Mouse (Mus musculus): Measurements from ENCODE around the gene Mrpl50. TPM values are rescaled to one million over a fixed set of nuclear protein-coding genes. Genes with fewer than 3 reads are reported as not detected.
"Not testable (repeated sequence)": the region's sequence is repeated elsewhere in the genome, so short reads cannot be mapped to it uniquely, and the experiment has no call there.

Mrpl50 gene
- polyA plus RNA-seq, 1 experiment from 2014 or later: 81.0 TPM

DNA sequence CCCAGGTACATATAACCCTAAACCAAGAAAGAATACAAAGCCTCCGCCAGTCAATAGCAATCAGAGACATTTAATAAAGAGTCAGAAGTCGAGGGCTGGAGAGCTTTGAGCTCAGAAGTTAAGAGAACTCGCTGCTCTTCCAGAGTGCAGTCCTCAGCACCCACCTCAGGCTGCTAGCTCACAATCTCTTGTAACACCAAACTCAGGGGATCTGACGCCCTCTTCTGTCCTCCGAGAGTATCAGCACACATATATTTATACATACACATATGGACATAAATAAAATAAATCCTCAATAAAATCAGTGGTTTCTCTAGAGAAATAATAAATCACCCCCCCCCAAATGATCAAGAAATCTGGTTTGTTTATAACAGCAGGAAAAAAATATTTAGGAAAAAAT is 1.4 kb downstream of the Mrpl50 start:
- H3K4me1 ChIP-seq (ENCODE audit: control insufficient read depth, insufficient read depth, low read length): peaks cover 12% of the 10 kb centered on the region
- no peak overlapping the region for H3K27ac ChIP-seq (ENCODE audit: low read depth, low read length)
- H3K4me2 ChIP-seq (ENCODE audit: low read length): peak overlapping the region; percentile 66
- H3K36me3 ChIP-seq (ENCODE audit: control insufficient read depth, insufficient read depth, low read length): peaks cover 9% of the 10 kb centered on the region
- no peak for DNase-seq (ENCODE audit: low spot score)
- no peak overlapping the region for H3K9ac ChIP-seq (ENCODE audit: low read length)
- H3K27me3 ChIP-seq (replicated peaks; ENCODE audit: control insufficient read depth, insufficient read depth, low read length): no peaks in the 10 kb centered on the region
- WGBS: 74% methylated on average over 5 of the region's 5 CpGs
- H3K4me3 ChIP-seq (ENCODE audit: low read depth, low read length): peak overlapping the region; percentile 60
- H3K9me3 ChIP-seq (replicated peaks; ENCODE audit: control insufficient read depth, low read length): no peaks in the 10 kb centered on the region
- no peak for ATAC-seq

DNA sequence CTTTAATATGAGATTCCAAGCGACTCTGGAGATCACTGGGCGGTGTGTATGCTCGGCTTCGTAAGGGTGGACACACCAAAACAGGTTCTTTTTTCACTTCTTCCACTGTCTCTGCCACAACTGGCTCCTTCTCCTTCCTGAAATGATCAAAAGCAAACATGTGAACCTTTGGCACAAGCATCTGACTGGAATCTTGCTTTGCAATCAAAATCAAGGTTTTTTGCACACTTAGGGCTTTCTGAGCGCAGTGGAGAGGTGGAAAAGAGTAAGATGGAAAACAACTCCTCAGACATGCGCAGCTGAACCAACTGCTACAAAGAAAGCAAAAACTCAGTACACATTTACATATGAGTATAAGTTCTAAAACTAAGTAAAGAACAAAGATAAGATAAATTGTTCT is 6.5 kb downstream of the Mrpl50 start:
- H3K9me3 ChIP-seq (replicated peaks; ENCODE audit: control insufficient read depth, low read length): no peaks in the 10 kb centered on the region
- H3K27me3 ChIP-seq (replicated peaks; ENCODE audit: control insufficient read depth, insufficient read depth, low read length): no peaks in the 10 kb centered on the region
- ATAC-seq (no peak), DNase-seq (ENCODE audit: low spot score) (no peak)
- no peak overlapping the region for H3K4me2 ChIP-seq (ENCODE audit: low read length)
- H3K4me3 ChIP-seq (ENCODE audit: low read depth, low read length): no peak overlapping the region
- H3K4me1 ChIP-seq (ENCODE audit: control insufficient read depth, insufficient read depth, low read length): 0 out of 2 replicates have a peak, but pooled peaks cover 3% of the 10 kb centered on the region
- 96% methylated on average over 6 of the region's 6 CpGs for WGBS
- H3K9ac ChIP-seq (ENCODE audit: low read length): no peak overlapping the region
- H3K27ac ChIP-seq (ENCODE audit: low read depth, low read length): no peak overlapping the region
- peaks cover 24% of the 10 kb centered on the region for H3K36me3 ChIP-seq (ENCODE audit: control insufficient read depth, insufficient read depth, low read length)

DNA sequence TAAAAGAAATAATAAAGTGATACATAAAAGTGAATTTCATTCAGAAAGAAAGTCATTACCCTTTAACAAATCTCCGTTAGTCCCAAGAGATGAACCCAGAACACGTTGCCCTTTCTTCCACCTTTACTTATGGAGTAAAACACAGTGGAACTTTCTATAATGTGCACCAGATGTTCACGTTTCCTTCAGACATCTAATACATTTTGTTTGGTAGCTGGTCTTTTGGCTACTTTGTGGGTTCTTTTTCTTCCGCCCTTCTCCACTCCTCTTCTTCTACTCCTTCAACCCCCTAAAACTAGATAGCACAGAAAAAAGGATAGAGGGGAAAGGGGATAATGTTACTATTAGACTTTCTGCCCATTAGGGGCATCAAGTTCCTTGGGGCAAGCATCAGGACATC is 8.3 kb downstream of the Mrpl50 start:
- no peak for DNase-seq (ENCODE audit: low spot score)
- no peak overlapping the region for H3K27ac ChIP-seq (ENCODE audit: low read depth, low read length)
- WGBS: 94% methylated on average over 4 of the region's 4 CpGs

DNA sequence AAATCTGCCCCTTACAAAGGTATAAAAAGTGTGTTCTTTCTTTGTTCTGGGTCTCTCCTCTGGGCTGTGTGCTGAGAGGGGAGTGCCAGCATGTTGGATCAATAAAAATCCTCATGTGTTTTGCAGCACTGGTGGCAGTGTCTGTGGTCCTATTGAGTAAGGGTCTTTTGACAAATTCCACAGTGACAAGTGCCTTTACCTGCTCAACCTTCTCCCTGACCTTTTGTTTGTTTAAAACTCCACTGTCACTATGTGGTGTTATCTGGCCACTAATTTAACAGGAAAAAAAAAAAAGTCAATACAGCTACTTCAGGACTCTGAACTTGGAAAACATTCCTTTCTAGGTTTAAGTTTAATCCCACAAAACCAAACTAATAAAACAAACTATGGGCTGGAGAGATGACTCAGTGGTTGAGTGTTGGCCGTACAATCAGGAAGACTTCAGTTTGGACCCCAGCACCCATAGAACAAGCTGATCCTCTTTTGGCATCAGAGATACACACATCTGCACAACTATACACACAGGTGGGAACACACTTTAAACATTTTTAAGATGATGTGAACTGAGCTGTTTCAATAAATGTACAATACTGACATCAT is 10.6 kb downstream of the Mrpl50 start:
- H3K36me3 ChIP-seq (ENCODE audit: control insufficient read depth, insufficient read depth, low read length): peaks cover 24% of the 10 kb centered on the region
- H3K27me3 ChIP-seq (replicated peaks; ENCODE audit: control insufficient read depth, insufficient read depth, low read length); ATAC-seq; H3K4me2 ChIP-seq (ENCODE audit: low read length); H3K4me3 ChIP-seq (ENCODE audit: low read depth, low read length); H3K9me3 ChIP-seq (replicated peaks; ENCODE audit: control insufficient read depth, low read length); H3K4me1 ChIP-seq (ENCODE audit: control insufficient read depth, insufficient read depth, low read length); H3K27ac ChIP-seq (ENCODE audit: low read depth, low read length); DNase-seq (ENCODE audit: low spot score); H3K9ac ChIP-seq (ENCODE audit: low read length): not testable (repeated sequence)
- WGBS: 94% methylated on average over 1 of the region's 1 CpGs

More for the DNA sequence above, 8.3 kb downstream of the Mrpl50 start:
- no peak overlapping the region for H3K4me3 ChIP-seq (ENCODE audit: low read depth, low read length)
- no peak for ATAC-seq
- no peaks in the 10 kb centered on the region for H3K9me3 ChIP-seq (replicated peaks; ENCODE audit: control insufficient read depth, low read length)
- no peaks in the 10 kb centered on the region for H3K4me1 ChIP-seq (ENCODE audit: control insufficient read depth, insufficient read depth, low read length)
- H3K4me2 ChIP-seq (ENCODE audit: low read length): no peak overlapping the region
- peaks cover 24% of the 10 kb centered on the region for H3K36me3 ChIP-seq (ENCODE audit: control insufficient read depth, insufficient read depth, low read length)
- H3K27me3 ChIP-seq (replicated peaks; ENCODE audit: control insufficient read depth, insufficient read depth, low read length): no peaks in the 10 kb centered on the region
- no peak overlapping the region for H3K9ac ChIP-seq (ENCODE audit: low read length)

DNA sequence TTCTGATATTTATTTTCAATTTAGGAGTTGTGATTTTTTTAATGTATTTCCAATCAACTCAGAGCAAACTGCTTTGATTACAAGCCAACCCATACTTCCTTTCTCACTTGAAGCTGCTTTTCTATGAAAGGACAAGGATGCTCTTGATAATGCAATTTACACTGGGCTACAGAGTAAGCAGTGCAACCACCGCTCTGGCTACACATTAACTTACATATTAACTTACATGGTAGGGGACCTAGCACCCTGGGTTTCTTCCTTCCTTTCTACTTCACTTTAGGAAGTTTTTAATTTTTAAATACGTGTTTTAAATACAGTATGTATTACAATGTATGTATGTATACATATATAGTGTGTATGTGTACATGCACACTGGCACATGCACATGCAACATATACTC is 11.7 kb downstream of the Mrpl50 start:
- Histone ChIP-seq H3K27me3 (replicated peaks; ENCODE audit: control insufficient read depth, insufficient read depth, low read length) (no peaks in the 10 kb centered on the region), H3K9ac (ENCODE audit: low read length) (no peak overlapping the region), H3K4me1 (ENCODE audit: control insufficient read depth, insufficient read depth, low read length) (no peaks in the 10 kb centered on the region), H3K27ac (ENCODE audit: low read depth, low read length) (no peak overlapping the region), H3K9me3 (replicated peaks; ENCODE audit: control insufficient read depth, low read length) (no peaks in the 10 kb centered on the region), H3K4me2 (ENCODE audit: low read length) (no peak overlapping the region), H3K36me3 (ENCODE audit: control insufficient read depth, insufficient read depth, low read length) (peaks cover 21% of the 10 kb centered on the region), H3K4me3 (ENCODE audit: low read depth, low read length) (no peak overlapping the region)
- DNase-seq (ENCODE audit: low spot score): no peak
- WGBS: 83% methylated on average over 2 of the region's 2 CpGs
- ATAC-seq: no peak

DNA sequence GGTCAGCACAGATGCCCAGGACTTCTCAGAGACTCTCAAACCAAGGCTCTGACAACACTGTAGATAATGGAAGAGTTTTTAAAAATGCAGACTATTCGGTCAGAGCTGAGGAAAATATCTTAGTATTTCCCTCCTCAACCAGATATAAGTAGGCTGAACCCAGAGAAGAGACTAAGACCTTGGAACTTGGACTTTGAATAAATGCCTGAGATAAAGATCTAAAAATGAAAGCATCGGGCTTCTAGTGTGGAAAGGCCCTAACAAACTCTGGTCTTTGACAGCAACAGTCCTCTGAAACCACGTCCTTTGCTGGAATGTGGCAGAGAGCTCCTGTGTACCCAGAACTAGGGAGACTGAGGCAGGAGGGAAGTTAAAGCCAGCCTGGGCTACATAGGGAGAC is 14.5 kb downstream of the Mrpl50 start, which contains the start of gene Baat:
TSS of gene Baat (minus strand) at position 172 of the 400 bp plus-strand sequence.
- 78% methylated on average over 3 of the region's 3 CpGs for WGBS
- H3K4me2 ChIP-seq (ENCODE audit: low read length): no peak within 1 kb of the TSS

DNA sequence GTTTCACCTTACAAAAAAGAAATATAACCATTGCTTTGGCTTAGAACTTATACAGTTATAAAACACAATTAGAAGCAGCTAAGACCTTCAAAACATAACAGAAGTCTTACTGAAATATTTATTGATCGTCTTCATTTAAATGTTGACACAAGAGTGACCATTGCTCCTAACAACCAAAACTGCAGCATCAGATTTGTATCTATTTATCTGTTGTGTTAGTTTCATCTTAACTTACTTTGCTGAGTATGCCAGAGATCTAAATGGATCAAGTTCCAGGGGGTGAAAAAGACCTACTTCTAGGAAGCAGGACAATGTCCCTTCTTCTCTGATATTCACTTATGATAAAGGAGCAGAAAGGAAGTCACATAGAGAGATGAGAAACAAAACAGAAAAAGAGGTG is 17.3 kb downstream of the Mrpl50 start:
- no peak overlapping the region for H3K27ac ChIP-seq (ENCODE audit: low read depth, low read length)
- no peaks in the 10 kb centered on the region for H3K4me1 ChIP-seq (ENCODE audit: control insufficient read depth, insufficient read depth, low read length)
- no peak overlapping the region for H3K9ac ChIP-seq (ENCODE audit: low read length)
- H3K4me3 ChIP-seq (ENCODE audit: low read depth, low read length): no peak overlapping the region
- no peak overlapping the region for H3K4me2 ChIP-seq (ENCODE audit: low read length)
- ATAC-seq (no peak), DNase-seq (ENCODE audit: low spot score) (no peak)
- H3K36me3 ChIP-seq (ENCODE audit: control insufficient read depth, insufficient read depth, low read length): no peaks in the 10 kb centered on the region
- H3K9me3 ChIP-seq (replicated peaks; ENCODE audit: control insufficient read depth, low read length): no peaks in the 10 kb centered on the region
- WGBS: 82% methylated on average over 1 of the region's 1 CpGs
- no peaks in the 10 kb centered on the region for H3K27me3 ChIP-seq (replicated peaks; ENCODE audit: control insufficient read depth, insufficient read depth, low read length)

More for the DNA sequence above, 14.5 kb downstream of the Mrpl50 start, which contains the start of gene Baat:
- Histone ChIP-seq H3K36me3 (ENCODE audit: control insufficient read depth, insufficient read depth, low read length) (no peaks in the 10 kb centered on the region), H3K4me3 (ENCODE audit: low read depth, low read length) (no peak within 1 kb of the TSS), H3K9me3 (replicated peaks; ENCODE audit: control insufficient read depth, low read length) (no peaks in the 10 kb centered on the region), H3K4me1 (ENCODE audit: control insufficient read depth, insufficient read depth, low read length) (no peaks in the 10 kb centered on the region), H3K9ac (ENCODE audit: low read length) (no peak within 1 kb of the TSS), H3K27me3 (replicated peaks; ENCODE audit: control insufficient read depth, insufficient read depth, low read length) (no peaks in the 10 kb centered on the region), H3K27ac (ENCODE audit: low read depth, low read length) (no peak within 1 kb of the TSS)
- no peak for DNase-seq (ENCODE audit: low spot score)
- no peak for ATAC-seq

DNA sequence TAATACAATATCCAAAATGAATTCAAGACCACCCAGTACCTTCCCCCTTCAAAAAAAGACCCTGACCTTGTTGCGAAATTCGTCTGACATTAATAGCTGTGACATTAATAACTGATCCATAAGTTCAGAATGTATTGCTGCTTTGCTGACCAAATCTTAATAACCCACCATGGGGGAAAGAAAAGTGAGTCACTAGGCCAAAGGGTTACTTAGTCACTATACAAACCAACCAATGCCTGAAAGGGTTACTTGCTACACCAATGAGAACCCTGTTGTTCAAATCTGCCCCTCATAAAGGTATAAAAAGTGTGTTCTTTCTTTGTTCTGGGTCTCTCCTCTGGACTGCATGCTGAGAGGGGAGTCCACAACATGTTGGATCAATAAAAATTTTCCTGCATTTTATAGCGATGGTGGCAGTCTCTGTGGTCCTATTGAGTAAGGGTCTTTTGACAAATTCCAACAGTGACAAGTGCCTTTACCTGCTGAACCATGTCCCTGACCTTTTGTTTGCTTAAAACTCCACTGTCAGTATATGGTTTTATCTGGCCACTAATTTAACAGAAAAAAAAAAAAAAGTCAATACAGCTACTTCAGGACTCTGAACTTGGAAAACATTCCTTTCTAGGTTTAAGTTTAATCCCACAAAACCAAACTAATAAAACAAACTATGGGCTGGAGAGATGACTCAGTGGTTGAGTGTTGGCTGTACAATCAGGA is 34.8 kb downstream of the Mrpl50 start:
- not testable (repeated sequence) for H3K4me1 ChIP-seq (ENCODE audit: control insufficient read depth, insufficient read depth, low read length); ATAC-seq; H3K27me3 ChIP-seq (replicated peaks; ENCODE audit: control insufficient read depth, insufficient read depth, low read length); DNase-seq (ENCODE audit: low spot score); H3K27ac ChIP-seq (ENCODE audit: low read depth, low read length); H3K4me2 ChIP-seq (ENCODE audit: low read length); H3K9ac ChIP-seq (ENCODE audit: low read length); H3K9me3 ChIP-seq (replicated peaks; ENCODE audit: control insufficient read depth, low read length); H3K4me3 ChIP-seq (ENCODE audit: low read depth, low read length); H3K36me3 ChIP-seq (ENCODE audit: control insufficient read depth, insufficient read depth, low read length)
- 81% methylated on average over 3 of the region's 3 CpGs for WGBS

DNA sequence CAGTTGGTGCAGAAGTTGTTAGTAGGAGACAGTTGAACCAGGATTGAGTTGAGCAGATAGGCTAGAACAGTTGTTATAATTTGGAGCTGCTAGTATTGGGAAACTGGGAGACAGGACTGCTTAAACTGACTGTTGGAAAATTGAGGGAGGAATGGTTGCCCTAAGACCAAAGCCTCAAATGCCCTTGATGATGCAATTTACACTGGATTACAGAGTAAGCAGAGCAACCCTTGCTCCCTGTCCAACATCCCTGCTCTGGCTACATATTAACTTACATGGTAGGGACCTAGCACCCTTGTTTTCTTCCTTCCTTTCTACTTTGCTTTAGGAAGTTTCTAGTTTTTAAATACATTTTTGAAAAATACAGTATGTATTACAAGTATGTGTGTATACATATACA is 35.5 kb downstream of the Mrpl50 start:
- H3K9me3 ChIP-seq (replicated peaks; ENCODE audit: control insufficient read depth, low read length): no peaks in the 10 kb centered on the region
- H3K9ac ChIP-seq (ENCODE audit: low read length): no peak overlapping the region
- no peaks in the 10 kb centered on the region for H3K36me3 ChIP-seq (ENCODE audit: control insufficient read depth, insufficient read depth, low read length)
- H3K27ac ChIP-seq (ENCODE audit: low read depth, low read length): no peak overlapping the region
- no peak overlapping the region for H3K4me2 ChIP-seq (ENCODE audit: low read length)
- DNase-seq (ENCODE audit: low spot score): no peak
- H3K4me3 ChIP-seq (ENCODE audit: low read depth, low read length): no peak overlapping the region
- no peak for ATAC-seq
- no peaks in the 10 kb centered on the region for H3K27me3 ChIP-seq (replicated peaks; ENCODE audit: control insufficient read depth, insufficient read depth, low read length)
- H3K4me1 ChIP-seq (ENCODE audit: control insufficient read depth, insufficient read depth, low read length): no peaks in the 10 kb centered on the region
